Mouse (Mus musculus) erythroblast, embryonic 14.5 days (primary cell): ENCODE measurements around the gene Uba5. TPM values are rescaled to one million over a fixed set of nuclear protein-coding genes. Genes with fewer than 3 reads are reported as not detected.

Experiments used
- H3K27me3 ChIP-seq: 2 replicates; pipeline ENCODE4 v1.6.1; 2012; ENCODE audit warnings: inconsistent platforms; ENCODE audit not compliant: control insufficient read depth
- H3K36me3 ChIP-seq: 2 replicates; pipeline ENCODE4 v1.6.1; 2012; ENCODE audit warnings: mild to moderate bottlenecking, inconsistent platforms; ENCODE audit not compliant: control insufficient read depth
- H3K4me1 ChIP-seq: 2 replicates; pipeline ENCODE4 v1.6.1; 2012; ENCODE audit warnings: inconsistent platforms; ENCODE audit not compliant: control insufficient read depth
- H3K4me3 ChIP-seq: replicated peaks from 2 replicates; pipeline ENCODE3; 2012; ENCODE audit warnings: moderate library complexity, mild to moderate bottlenecking, inconsistent platforms
- H3K9me3 ChIP-seq: 2 replicates; pipeline ENCODE4 v1.6.1; 2012; ENCODE audit warnings: low read length, inconsistent platforms, mixed read lengths; ENCODE audit not compliant: control insufficient read depth
- GATA1 ChIP-seq: IDR thresholded peaks from 2 replicates; pipeline ENCODE4 v1.6.1; 2012; ENCODE audit warnings: low read length, inconsistent platforms, mixed read lengths
- TAL1 ChIP-seq: IDR thresholded peaks from 3 replicates; pipeline ENCODE4 v1.6.1; 2012; ENCODE audit warnings: low read length, inconsistent platforms, mixed read lengths
- polyA plus RNA-seq: library from polyadenylated mRNA; stranded (reverse); fragments of >175 nt; gene quantifications from 2 replicates; pipeline ENCODE4 v1.2.3, GENCODE M21; 2012

Gene Uba5
- polyA plus RNA-seq, 1 experiment = 0.24 TPM

GRCm38 (mm10) chr9:104039031-104039695, 23.8 kb downstream of the Uba5 start:
- no peaks in the 10 kb centered on the region for H3K9me3 ChIP-seq
- no peaks in the 10 kb centered on the region for H3K4me1 ChIP-seq
- H3K4me3 ChIP-seq = no peak overlapping the region
- TF ChIP-seq GATA1 = no peak
- no peak for TF ChIP-seq TAL1
- 0 out of 2 replicates have a peak, but pooled peaks cover 2% of the 10 kb centered on the region for H3K36me3 ChIP-seq
- no peaks in the 10 kb centered on the region for H3K27me3 ChIP-seq

- Histone ChIP-seq H3K27me3 (no peaks in the 10 kb centered on the region), H3K4me3 (no peak overlapping the region), H3K4me1 (no peaks in the 10 kb centered on the region), H3K9me3 (no peaks in the 10 kb centered on the region), H3K36me3 (0 out of 2 replicates have a peak, but pooled peaks cover 2% of the 10 kb centered on the region)
- no peak for TF ChIP-seq GATA1
- no peak for TF ChIP-seq TAL1
These were observed 24.7 kb downstream of the Uba5 start for GRCm38 (mm10) chr9:104038266-104038665.

GRCm38 (mm10) chr9:104035261-104036015, 27.5 kb downstream of the Uba5 start:
- TF ChIP-seq TAL1 (no peak), GATA1 (no peak)
- Histone ChIP-seq H3K36me3 (no peaks in the 10 kb centered on the region), H3K4me1 (no peaks in the 10 kb centered on the region), H3K9me3 (peaks cover 2% of the 10 kb centered on the region; the same call in 1 of the 2 replicates), H3K4me3 (no peak overlapping the region), H3K27me3 (no peaks in the 10 kb centered on the region)

GRCm38 (mm10) chr9:104034718-104035117, 28.2 kb downstream of the Uba5 start:
- TF ChIP-seq TAL1 (no peak), GATA1 (no peak)
- H3K4me3 ChIP-seq = no peak overlapping the region
- H3K27me3 ChIP-seq = no peaks in the 10 kb centered on the region

GRCm38 (mm10) chr9:104034231-104034630, 28.7 kb downstream of the Uba5 start:
- H3K36me3 ChIP-seq = no peaks in the 10 kb centered on the region
- no peak for TF ChIP-seq GATA1
- TF ChIP-seq TAL1 = no peak
- H3K27me3 ChIP-seq = no peaks in the 10 kb centered on the region
- peaks cover 2% of the 10 kb centered on the region; the same call in 1 of the 2 replicates for H3K9me3 ChIP-seq
- no peaks in the 10 kb centered on the region for H3K4me1 ChIP-seq
- H3K4me3 ChIP-seq = no peak overlapping the region

More at GRCm38 (mm10) chr9:104034718-104035117, 28.2 kb downstream of the Uba5 start:
- Histone ChIP-seq H3K4me1 (no peaks in the 10 kb centered on the region), H3K36me3 (no peaks in the 10 kb centered on the region), H3K9me3 (peaks cover 2% of the 10 kb centered on the region; the same call in 1 of the 2 replicates)

- Histone ChIP-seq H3K4me1 (no peaks in the 10 kb centered on the region), H3K36me3 (no peaks in the 10 kb centered on the region; the same call in 1 of the 2 replicates), H3K9me3 (peaks cover 2% of the 10 kb centered on the region; the same call in 1 of the 2 replicates), H3K27me3 (no peaks in the 10 kb centered on the region), H3K4me3 (no peak overlapping the region)
- TF ChIP-seq TAL1 (no peak), GATA1 (no peak)
These were observed 33.1 kb downstream of the Uba5 start for GRCm38 (mm10) chr9:104029861-104030260.

GRCm38 (mm10) chr9:104027186-104027585, 35.7 kb downstream of the Uba5 start:
- Histone ChIP-seq H3K36me3 (no peaks in the 10 kb centered on the region; the same call in 1 of the 2 replicates), H3K9me3 (peaks cover 4% of the 10 kb centered on the region; the same call in 1 of the 2 replicates), H3K27me3 (no peaks in the 10 kb centered on the region), H3K4me1 (no peaks in the 10 kb centered on the region), H3K4me3 (no peak overlapping the region)
- TF ChIP-seq TAL1 = no peak

GRCm38 (mm10) chr9:104021026-104021425, 41.9 kb downstream of the Uba5 start:
- no peaks in the 10 kb centered on the region; the same call in 1 of the 2 replicates for H3K36me3 ChIP-seq
- H3K4me3 ChIP-seq = no peak overlapping the region
- no peaks in the 10 kb centered on the region for H3K4me1 ChIP-seq
- TF ChIP-seq GATA1 = no peak
- no peak for TF ChIP-seq TAL1
- H3K9me3 ChIP-seq = peaks cover 6% of the 10 kb centered on the region; the same call in 1 of the 2 replicates
- H3K27me3 ChIP-seq = no peaks in the 10 kb centered on the region

GRCm38 (mm10) chr9:104014526-104014925, 48.4 kb downstream of the Uba5 start:
- H3K4me1 ChIP-seq = no peaks in the 10 kb centered on the region
- H3K27me3 ChIP-seq = no peaks in the 10 kb centered on the region
- no peak overlapping the region for H3K4me3 ChIP-seq
- TF ChIP-seq GATA1 = no peak
- no peak for TF ChIP-seq TAL1
- H3K36me3 ChIP-seq = no peaks in the 10 kb centered on the region; the same call in 1 of the 2 replicates
- 0 out of 2 replicates have a peak, but pooled peaks cover 2% of the 10 kb centered on the region for H3K9me3 ChIP-seq
